Mouse (Mus musculus) retina, postnatal 7 days (tissue): ENCODE data around the gene Topbp1.
"Not testable (repeated sequence)": the region's sequence is repeated elsewhere in the genome, so short reads cannot be mapped to it uniquely, and the experiment has no call there.

Experiments
- DNase-seq: peaks from one replicate; pipeline ENCODE4 v3.0.0-alpha.2; 2012; ENCODE audit warnings: low read depth, low spot score

The Topbp1 gene

DNA sequence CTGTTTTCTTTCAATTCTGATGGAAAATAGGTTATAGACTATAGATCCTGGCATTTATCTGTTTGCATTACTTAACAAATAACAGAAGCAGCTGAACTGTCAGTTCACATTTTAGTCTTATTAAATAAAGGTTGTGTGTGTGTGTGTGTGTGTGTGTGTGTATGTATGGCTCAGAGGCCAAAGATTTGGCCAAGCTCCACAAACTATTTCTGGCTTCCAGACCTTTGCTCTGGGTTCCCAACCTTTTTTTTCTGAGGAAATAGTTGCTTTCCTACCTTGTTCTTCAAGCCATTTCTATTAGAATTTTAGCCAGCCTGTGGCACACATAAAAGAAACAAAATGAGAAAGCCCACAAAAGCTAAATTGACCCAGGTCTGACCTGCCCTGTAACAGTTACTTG, 43.8 kb downstream of the Topbp1 start:
- no peak for DNase-seq

DNA sequence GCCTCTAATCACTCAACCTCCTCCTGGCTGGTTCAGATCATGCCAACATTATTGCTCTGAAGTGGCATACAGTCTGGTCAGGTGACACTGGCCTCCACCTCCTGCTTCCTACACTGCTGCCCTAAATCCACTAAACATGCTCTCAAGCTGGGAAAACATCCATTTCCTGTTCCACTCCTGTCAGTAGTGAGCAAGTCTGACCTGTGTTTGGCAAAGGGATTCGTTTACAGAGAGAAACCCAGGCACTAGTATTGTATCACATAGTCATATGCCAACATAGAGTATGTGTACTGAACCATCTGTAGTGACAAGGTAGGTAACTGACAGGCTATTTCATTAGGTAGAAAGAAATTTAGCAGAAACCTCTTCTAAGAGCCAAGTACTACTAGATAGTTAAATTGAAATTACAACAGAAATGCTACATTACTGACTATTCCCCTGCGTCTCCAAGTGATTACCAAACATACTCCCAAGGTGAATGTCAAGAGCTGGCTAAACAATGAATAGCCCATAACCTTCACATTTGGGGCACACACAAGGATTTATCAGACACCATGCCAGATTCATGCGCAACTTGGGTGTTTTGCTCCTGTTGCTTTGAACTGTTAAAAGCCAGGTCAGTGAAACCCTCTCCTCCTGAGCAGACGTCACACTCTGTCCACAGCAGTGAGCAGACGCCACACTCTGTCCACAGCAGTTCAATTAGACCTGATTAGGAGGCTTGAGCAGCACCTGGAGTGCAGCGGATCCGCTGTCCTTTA, 48.7 kb downstream of the Topbp1 start:
- not testable (repeated sequence) for DNase-seq

DNA sequence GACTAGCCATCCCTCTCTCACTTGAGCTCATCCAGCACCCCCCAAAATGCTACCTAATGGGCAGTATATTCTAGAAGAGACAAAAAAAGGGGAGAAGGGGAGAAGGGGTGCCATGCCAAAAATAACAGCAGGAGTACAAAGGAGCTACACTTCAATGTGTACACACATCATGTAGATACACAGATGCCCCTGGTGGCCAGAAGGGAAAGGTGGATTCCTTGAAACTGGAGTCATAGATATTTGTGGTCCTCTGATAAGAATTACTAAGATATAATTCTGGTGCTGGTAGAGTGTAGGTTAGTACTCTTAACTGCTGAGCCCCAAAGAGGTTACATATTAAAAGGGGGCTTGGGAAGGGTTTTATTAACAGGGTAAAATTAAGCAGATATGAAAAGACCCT, 52.9 kb downstream of the Topbp1 start:
- DNase-seq, result no peak

DNA sequence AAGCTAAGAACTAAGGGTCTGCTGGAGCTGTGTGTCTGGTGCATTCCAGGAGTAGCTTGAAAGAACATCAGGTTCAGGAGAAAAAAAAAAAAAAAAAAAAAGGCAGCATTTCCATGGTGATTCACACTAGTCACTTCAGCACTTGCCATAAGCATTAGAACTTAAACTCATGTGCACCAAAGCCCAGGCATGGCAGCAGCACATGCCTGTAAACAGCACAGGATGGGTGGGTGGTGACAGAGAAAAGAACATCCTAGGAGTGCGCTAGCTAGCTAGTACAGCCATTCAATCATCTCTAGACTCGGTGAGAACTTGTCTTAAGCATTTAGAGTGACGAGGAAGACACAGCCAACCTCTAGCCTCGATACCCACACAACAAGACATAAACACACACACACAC, 53.5 kb downstream of the Topbp1 start:
- DNase-seq, result no peak

- DNase-seq, result no peak
These were observed 55.6 kb downstream of the Topbp1 start for GRCm38 (mm10) chr9:103360642-103361041.

GRCm38 (mm10) chr9:103363088-103363487, 58.1 kb downstream of the Topbp1 start:
- DNase-seq, result no peak

DNA sequence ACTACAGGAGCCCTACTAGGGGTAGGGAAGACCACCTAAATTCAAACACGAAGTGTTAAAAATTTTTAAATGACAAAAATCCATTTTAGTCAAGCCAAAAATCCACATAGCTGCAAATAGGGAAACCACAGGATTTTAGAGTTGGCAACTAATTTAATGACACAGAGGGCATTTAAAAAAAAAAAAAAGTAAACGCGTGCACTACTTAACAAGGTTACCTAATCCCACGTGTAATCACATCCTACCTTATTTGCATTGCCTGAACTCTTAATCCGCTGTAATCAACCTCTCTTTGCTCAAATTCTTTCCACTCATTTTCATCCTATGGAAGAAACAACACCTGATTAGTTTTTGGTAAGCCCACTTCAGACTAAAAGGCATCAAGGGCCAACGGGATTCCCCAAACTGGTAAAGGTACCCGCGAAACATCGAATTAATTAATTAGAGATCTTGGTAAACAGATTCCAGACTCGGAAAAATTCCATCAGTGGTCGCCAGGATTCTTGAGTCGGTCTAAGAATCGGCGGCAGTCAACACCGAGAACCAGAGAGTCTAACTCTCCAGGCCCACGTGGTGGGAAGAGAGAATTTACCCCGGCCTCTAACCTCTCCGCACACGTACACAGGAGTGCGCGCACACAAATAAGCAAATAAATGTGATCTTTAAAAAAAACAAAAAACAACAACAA, 58.9 kb downstream of the Topbp1 start:
- DNase-seq, result no peak

- DNase-seq, result no peak
These were observed 59.7 kb downstream of the Topbp1 start for GRCm38 (mm10) chr9:103364601-103365289.

- DNase-seq, result peak; percentile 99
These were observed 60.6 kb downstream of the Topbp1 start, which contains the start of gene Cdv3 for GRCm38 (mm10) chr9:103365290-103366247. Cdv3 (minus strand) TSS chr9:103365840.

GRCm38 (mm10) chr9:103366356-103366755, 61.3 kb downstream of the Topbp1 start:
- no peak for DNase-seq

DNA sequence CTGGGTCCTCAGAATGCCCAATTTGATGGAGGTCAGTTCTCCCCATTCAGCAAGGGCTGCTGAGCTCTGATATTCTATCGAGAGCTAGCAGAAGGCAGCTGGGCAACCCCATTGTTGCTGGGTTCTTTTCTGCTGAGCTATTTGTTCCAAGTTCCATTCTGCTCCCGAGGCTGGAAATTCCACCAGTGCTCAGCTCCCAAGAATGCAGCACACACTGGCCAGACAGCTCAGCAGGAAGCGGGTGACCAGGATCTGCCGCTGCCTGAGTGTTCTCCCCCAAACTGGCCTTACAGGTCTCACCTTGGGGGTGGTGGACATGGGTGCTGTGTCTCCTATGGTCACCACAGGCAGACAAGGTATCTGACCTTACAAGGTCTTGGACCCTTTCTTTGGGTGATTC, 64.9 kb downstream of the Topbp1 start:
- DNase-seq, result no peak

- no peak for DNase-seq
These were observed 67.4 kb downstream of the Topbp1 start for GRCm38 (mm10) chr9:103372271-103373010.

GRCm38 (mm10) chr9:103376346-103377320, 71.6 kb downstream of the Topbp1 start:
- DNase-seq, result peak; percentile 62

GRCm38 (mm10) chr9:103378686-103379085, 73.7 kb downstream of the Topbp1 start:
- no peak for DNase-seq

- DNase-seq, result no peak
These were observed 74.2 kb downstream of the Topbp1 start for GRCm38 (mm10) chr9:103379199-103379598.

- DNase-seq, result no peak
These were observed 75.6 kb downstream of the Topbp1 start for GRCm38 (mm10) chr9:103380566-103380965.

DNA sequence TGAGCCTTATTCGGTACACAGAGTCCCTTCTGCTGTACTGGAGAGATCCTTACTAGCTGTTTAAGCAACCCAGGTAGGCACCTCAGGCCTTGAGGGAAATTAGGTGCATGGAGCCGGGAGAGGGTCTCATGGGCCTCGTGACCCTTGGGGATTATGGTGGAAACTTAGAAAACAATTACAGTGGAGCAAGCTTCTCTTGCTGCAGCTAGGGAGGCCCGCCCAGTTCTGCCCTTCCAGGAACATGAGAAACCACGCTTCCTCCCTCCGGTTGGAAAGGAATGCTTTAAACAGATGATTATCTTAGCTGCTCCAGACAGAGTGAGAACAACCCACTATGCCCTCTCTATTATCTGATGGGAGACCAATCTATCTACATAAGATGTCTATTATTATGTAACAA, 78.0 kb downstream of the Topbp1 start:
- no peak for DNase-seq

DNA sequence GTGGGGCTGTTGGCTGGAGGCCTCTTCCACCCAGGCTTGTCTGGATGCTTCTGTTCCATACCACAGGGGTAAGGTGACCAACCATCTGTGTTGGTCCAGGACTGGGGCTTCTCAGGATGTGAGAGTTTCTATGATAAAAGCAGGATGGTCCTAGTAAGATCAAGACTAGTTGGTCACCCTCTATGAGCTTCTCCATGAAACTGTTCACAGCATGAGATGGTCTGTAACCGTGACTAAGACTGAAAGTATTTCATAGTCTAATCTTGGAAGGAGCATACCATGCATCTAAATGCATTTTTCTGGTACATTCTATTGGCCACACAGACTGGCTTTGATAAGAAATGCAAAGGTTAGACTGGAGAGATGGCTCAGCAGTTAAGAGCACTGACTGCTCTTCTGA, 78.6 kb downstream of the Topbp1 start:
- no peak for DNase-seq

DNA sequence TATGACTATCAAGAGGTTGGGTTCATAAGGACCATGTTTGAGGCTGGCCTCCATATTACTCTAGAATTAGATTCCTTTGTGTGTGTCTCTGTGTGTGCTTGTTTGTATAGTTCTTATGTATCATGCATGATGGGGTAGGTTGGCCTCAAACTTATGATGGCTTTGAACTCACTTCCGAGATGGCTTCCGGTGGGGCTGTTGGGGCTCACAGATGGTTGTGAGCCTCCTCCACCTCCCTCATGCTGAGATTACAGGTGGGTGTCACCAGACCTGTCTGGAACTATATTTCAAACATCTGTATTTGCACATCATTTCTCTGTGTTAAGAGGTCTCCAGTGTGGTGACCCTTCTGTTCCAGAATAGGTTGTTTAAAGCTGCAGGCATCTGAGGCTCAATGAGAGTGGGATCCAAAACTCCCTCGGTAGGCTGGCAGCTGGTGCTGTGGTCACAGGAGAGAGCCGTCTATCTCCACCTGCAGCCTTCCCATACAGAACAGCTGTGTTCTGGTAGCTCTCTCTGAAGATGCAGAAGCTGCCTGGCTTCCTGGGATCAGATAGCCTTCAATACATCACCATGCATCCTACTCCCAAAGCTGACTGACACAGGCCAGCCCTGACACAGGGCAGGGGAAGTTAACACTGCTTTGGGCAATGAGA, 79.3 kb downstream of the Topbp1 start:
- DNase-seq, result no peak
